Mouse (Mus musculus): ENCODE data around the gene Ubxn6. TPM values are rescaled to one million over a fixed set of nuclear protein-coding genes. Genes with fewer than 3 reads are reported as not detected.

Gene Ubxn6
- 64.8 and 72.3 TPM in 2 replicates for polyA plus RNA-seq (2015; fragmentation: Nextera tagmentation; extraction: Ambion mirVana)

GRCm38 (mm10) chr17:56074827-56075208, at the start of gene Ubxn6:
Gene Ubxn6 (minus strand): TSS chr17:56075028.

GRCm38 (mm10) chr17:56121826-56122225, 47.0 kb upstream of the Ubxn6 start, which contains the start of gene Lrg1:
Gene Lrg1 (minus strand): TSS chr17:56122001.

GRCm38 (mm10) chr17:56117251-56117710, 42.5 kb upstream of the Ubxn6 start, which contains the start of gene Plin5:
Gene Plin5 (minus strand): TSS chr17:56117596.

GRCm38 (mm10) chr17:56109219-56110051, 34.6 kb upstream of the Ubxn6 start, which contains the start of gene Plin4:
Gene Plin4 (minus strand): TSS chr17:56109803.

GRCm38 (mm10) chr17:56078880-56079795, 4.3 kb upstream of the Ubxn6 start, which contains the start of gene Hdgfl2:
Gene Hdgfl2 (plus strand): TSS chr17:56079634.

GRCm38 (mm10) chr17:56040030-56040856, 34.6 kb downstream of the Ubxn6 start, which contains the start of gene Chaf1a:
Gene Chaf1a (plus strand): TSS chr17:56040439.

GRCm38 (mm10) chr17:56036176-56036900, 38.5 kb downstream of the Ubxn6 start, which contains the start of gene Sh3gl1:
Gene Sh3gl1 (minus strand): TSS chr17:56036635.

Other genes with a start within 250 kb of the Ubxn6 start
- gene Zfp119a, start 196.1 kb downstream of the Ubxn6 start, polyA plus RNA-seq (2015; fragmentation: Nextera tagmentation; extraction: Ambion mirVana), result 8.3 and 8.4 TPM in 2 replicates
- gene Zfp959, start 182.9 kb downstream of the Ubxn6 start, polyA plus RNA-seq (2015; fragmentation: Nextera tagmentation; extraction: Ambion mirVana), result 11.0 and 13.5 TPM in 2 replicates
- 7.6 and 7.7 TPM in 2 replicates for gene Zfp119b, start 125.5 kb downstream of the Ubxn6 start, polyA plus RNA-seq (2015; fragmentation: Nextera tagmentation; extraction: Ambion mirVana)
- gene Ebi3, start 122.4 kb downstream of the Ubxn6 start, polyA plus RNA-seq (2015; fragmentation: Nextera tagmentation; extraction: Ambion mirVana), result 8.1 and 8.7 TPM in 2 replicates
- 16.2 and 16.8 TPM in 2 replicates for gene Yju2, start 115.9 kb downstream of the Ubxn6 start, polyA plus RNA-seq (2015; fragmentation: Nextera tagmentation; extraction: Ambion mirVana)
- gene Shd, start 104.6 kb downstream of the Ubxn6 start, polyA plus RNA-seq (2015; fragmentation: Nextera tagmentation; extraction: Ambion mirVana), result 154 and 192 TPM in 2 replicates
- 184 and 209 TPM in 2 replicates for gene Fsd1, start 88.5 kb downstream of the Ubxn6 start, polyA plus RNA-seq (2015; fragmentation: Nextera tagmentation; extraction: Ambion mirVana)
- 3.7 and 5.4 TPM in 2 replicates for gene Stap2, start 69.4 kb downstream of the Ubxn6 start, polyA plus RNA-seq (2015; fragmentation: Nextera tagmentation; extraction: Ambion mirVana)
- 109 and 145 TPM in 2 replicates for gene Mpnd, start 69.3 kb downstream of the Ubxn6 start, polyA plus RNA-seq (2015; fragmentation: Nextera tagmentation; extraction: Ambion mirVana)
- 80.6 and 84.8 TPM in 2 replicates for gene Sh3gl1, start 38.4 kb downstream of the Ubxn6 start, polyA plus RNA-seq (2015; fragmentation: Nextera tagmentation; extraction: Ambion mirVana)
- 2.8 and 3.3 TPM in 2 replicates for gene Chaf1a, start 34.6 kb downstream of the Ubxn6 start, polyA plus RNA-seq (2015; fragmentation: Nextera tagmentation; extraction: Ambion mirVana)
- 97.5 and 111 TPM in 2 replicates for gene Hdgfl2, start 4.6 kb upstream of the Ubxn6 start, polyA plus RNA-seq (2015; fragmentation: Nextera tagmentation; extraction: Ambion mirVana)
- gene Plin4, start 34.8 kb upstream of the Ubxn6 start, polyA plus RNA-seq (2015; fragmentation: Nextera tagmentation; extraction: Ambion mirVana), result 0.09 and 0.15 TPM in 2 replicates
- gene Plin5, start 42.6 kb upstream of the Ubxn6 start, polyA plus RNA-seq (2015; fragmentation: Nextera tagmentation; extraction: Ambion mirVana), result 3.1 and 3.5 TPM in 2 replicates
- 0.37 and 1.8 TPM in 2 replicates for gene Lrg1, start 47.0 kb upstream of the Ubxn6 start, polyA plus RNA-seq (2015; fragmentation: Nextera tagmentation; extraction: Ambion mirVana)
- gene Sema6b, start 65.3 kb upstream of the Ubxn6 start, polyA plus RNA-seq (2015; fragmentation: Nextera tagmentation; extraction: Ambion mirVana), result 17.3 and 18.0 TPM in 2 replicates
- gene Tnfaip8l1, start 87.4 kb upstream of the Ubxn6 start, polyA plus RNA-seq (2015; fragmentation: Nextera tagmentation; extraction: Ambion mirVana), result 7.9 and 9.2 TPM in 2 replicates
- 92.3 and 100 TPM in 2 replicates for gene Mydgf, start 108.9 kb upstream of the Ubxn6 start, polyA plus RNA-seq (2015; fragmentation: Nextera tagmentation; extraction: Ambion mirVana)
- 18.7 and 21.4 TPM in 2 replicates for gene Dpp9, start 143.9 kb upstream of the Ubxn6 start, polyA plus RNA-seq (2015; fragmentation: Nextera tagmentation; extraction: Ambion mirVana)
- gene Fem1a, start 181.8 kb upstream of the Ubxn6 start, polyA plus RNA-seq (2015; fragmentation: Nextera tagmentation; extraction: Ambion mirVana), result 14.0 and 16.3 TPM in 2 replicates
- 1.3 and 1.8 TPM in 2 replicates for gene Ticam1, start 201.8 kb upstream of the Ubxn6 start, polyA plus RNA-seq (2015; fragmentation: Nextera tagmentation; extraction: Ambion mirVana)
- gene Plin3, start 217.8 kb upstream of the Ubxn6 start, polyA plus RNA-seq (2015; fragmentation: Nextera tagmentation; extraction: Ambion mirVana), result 16.5 and 18.8 TPM in 2 replicates
- gene Arrdc5, start 225.3 kb upstream of the Ubxn6 start, polyA plus RNA-seq (2015; fragmentation: Nextera tagmentation; extraction: Ambion mirVana), result not detected in 2 replicates
- 6.1 and 7.9 TPM in 2 replicates for gene Uhrf1, start 228.3 kb upstream of the Ubxn6 start, polyA plus RNA-seq (2015; fragmentation: Nextera tagmentation; extraction: Ambion mirVana)

Measured in neural tube, postnatal 0 days (tissue).